Mouse (Mus musculus) heart, adult 8-10 months (tissue): ENCODE data around the gene Tnnt3. TPM values are rescaled to one million over a fixed set of nuclear protein-coding genes. Genes with fewer than 3 reads are reported as not detected.
A peak's percentile ranks its signal among the peaks of the same experiment; 100 is the strongest.

Source experiments
- DNase-seq: peaks from one replicate; pipeline ENCODE4 v3.0.0; 2022; ENCODE audit warnings: low spot score
- total RNA-seq, 4 experiments: library from RNA; stranded (reverse); gene quantifications; 2 replicates each; pipeline ENCODE4 v1.2.4; 2022

Gene Tnnt3
- total RNA-seq, 4 experiments from 2014 or later = 7.6 to 13.6 (median 9.6) TPM

- DNase-seq = no peak
These were observed 40.1 kb downstream of the Tnnt3 start for GRCm38 (mm10) chr7:142538766-142539165.

DNA sequence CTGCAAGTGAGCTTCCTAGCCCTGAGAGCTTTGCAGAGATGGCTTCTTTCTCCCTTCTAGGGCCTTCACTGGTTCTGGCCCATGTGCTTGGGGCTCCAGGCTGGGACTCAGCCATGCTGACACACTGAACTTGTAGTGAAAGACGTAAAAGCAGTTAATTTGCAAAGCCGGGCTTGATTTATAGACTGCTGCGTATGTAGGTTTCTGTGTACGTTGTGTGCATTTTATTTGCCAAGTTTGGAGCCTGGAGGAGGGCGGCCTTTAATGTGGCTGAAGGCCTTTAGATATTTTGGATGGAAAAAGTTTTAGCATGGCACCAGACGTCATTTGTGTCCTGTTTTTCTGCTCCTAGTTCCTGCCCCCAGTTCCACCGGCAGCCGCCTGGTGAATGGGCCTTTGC, 41.2 kb downstream of the Tnnt3 start:
- DNase-seq = no peak

GRCm38 (mm10) chr7:142542771-142543303, 44.2 kb downstream of the Tnnt3 start:
- no peak for DNase-seq

- no peak for DNase-seq
These were observed 47.3 kb downstream of the Tnnt3 start for GRCm38 (mm10) chr7:142545967-142546366.

DNA sequence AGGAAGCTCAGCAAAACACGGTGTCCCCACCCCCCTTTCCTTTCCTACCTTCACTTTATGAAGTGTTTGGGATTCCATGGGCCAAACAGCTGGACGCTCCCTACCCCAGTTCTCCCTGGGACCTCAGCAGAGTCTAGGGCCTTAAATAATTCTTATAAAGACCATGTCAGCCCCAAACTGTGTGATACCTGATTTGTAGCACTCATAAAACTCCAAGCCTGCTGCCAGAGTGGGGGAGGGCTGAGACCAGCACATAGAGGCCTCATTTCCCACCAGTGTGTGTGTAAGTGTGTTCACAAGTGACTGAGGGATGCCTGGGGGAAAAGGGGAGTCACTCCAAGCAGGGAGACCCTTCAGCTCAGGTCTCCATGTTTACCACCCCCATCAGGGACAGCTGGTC, 49.2 kb downstream of the Tnnt3 start:
- no peak for DNase-seq

DNA sequence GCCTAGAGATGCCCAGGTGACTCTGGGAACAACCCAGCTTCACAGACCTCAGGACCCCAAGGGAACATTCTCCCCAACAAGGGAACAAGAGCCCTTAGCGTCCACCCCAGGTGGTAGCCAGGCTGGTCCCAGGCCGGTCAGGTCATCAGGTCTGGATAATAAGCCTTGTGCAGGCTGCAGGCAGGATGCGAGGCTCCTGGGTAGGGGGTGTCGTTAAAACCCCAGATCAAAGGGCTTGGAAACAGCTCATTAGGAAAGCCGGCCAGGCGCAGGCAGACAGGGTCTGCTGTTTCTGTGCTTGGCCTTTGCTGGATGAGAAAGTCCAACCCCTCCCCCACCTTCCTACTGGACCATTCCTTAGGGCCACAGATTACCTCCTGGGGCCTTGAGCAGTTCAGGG, 50.1 kb downstream of the Tnnt3 start:
- no peak for DNase-seq

DNA sequence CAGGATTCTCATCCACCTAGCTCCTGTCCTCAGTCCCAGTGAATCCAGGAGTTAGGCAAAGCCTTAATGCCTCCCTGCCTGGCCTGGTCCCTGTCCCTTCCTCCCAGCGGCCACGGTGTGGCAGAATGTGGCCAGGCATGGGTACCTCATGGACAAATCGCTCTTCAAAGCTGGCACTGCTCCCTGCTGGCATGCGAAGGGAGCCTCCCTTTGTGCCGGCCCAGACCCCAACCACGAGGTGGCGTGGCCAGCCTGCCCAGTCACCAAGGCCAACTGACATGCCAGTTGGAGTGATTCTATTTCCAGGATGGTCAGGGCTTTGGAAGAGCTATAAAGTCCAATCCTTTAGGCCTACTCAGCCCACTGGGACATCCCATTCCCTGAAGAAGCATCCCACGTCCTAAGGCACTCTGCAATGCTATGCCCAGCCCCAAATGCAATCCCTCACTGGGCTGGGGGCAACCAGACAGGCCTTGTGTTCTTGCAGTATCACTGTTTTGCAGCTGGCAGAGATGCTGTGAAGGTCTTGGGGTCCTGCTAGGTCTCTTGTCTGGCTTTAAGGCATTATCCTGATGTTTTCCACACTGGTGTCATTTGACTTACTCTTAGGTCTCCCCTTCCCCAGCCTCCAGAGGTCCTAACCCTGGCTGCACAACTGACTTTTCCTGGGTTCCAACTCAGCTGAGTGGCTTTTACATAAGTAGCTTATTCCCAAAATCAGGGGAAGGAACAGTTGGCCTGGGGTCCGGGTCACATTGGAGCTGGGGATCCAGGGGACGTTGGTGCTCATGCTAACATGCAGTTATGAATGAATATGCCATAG, 51.5 kb downstream of the Tnnt3 start:
- DNase-seq = peak; percentile 43

DNA sequence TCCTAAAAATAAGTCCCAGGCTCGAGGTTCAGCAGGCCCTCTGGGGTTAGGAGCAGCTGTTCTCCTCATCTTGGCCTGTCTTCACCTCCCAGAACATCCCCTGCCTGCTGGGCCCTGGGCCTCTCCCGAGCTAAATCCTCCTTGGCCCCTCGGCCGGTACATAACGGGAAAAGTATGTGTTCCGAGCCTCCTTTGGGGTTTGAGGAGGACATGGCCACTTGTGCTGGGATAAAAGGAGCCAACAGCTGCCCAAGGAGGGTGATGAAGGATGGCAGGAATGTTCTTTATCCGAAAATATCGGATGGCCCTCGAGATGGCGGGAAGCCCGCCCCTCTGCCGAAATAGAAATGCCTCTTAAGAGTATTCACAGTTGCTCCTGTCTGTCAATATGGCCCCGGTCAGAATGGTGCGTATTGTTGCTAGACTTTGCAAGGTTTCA, 52.3 kb downstream of the Tnnt3 start:
- DNase-seq = peak; percentile 28

DNA sequence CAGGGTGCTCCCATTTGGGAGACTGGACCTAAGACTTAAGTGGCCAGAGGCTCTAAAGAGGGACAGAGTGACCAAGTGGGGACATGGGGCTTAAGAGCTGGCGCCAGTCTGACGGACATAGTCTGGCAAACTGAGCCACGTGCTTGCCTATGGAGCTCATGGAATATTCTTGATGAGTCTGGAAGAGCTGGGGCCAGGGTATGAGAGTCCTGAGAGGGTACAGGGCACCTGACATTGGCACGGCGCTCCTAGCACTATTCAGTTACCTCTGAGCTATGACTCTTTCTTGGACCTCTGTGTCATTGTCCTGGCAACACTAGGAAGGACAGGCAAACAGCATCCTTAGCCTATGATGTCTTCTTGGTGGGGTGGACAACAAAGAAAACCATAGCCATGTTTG, 53.1 kb downstream of the Tnnt3 start:
- DNase-seq = no peak

DNA sequence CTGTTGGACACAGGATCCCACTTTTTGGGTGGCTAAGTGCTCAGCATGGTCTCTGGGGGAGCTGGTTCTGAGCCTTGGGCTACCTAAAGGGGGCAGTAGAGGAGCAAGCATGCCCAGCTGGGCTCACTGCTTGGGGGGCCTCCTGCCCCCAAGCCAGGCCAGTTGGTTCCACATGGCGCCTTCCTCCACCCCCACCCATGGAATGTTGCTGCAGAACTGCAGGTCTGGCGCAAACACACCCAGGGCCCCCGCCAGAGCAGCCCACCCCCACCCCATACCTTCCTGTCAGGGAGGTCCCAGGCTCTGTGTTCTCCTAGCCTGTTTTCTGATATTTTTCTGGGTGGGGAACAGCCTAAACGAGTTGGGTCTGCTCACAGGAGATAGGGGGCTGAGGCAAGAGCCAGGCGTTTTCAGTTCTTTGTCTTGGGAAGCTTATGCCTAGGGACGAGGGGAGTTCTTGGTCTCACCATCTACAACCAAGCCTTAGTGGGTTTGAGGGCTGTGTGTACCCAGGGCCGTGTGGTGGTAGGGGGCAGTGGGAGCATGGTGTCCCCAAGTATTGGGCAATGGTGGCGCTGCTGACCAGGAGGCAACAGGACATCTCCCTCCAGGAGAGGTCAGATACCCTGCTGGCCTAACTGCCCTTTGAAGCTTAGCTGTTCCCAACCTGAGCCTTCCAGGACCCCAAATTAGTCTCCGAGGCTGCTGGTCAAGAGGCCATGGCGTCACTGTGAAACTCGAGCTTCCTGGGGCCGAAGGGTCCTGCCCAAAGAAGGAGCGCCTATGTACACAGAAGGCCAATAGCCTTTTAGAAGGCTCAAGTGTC, 54.2 kb downstream of the Tnnt3 start:
- no peak for DNase-seq

- DNase-seq = no peak
These were observed 55.0 kb downstream of the Tnnt3 start for GRCm38 (mm10) chr7:142553417-142554335.

GRCm38 (mm10) chr7:142554625-142555024, 56.0 kb downstream of the Tnnt3 start:
- DNase-seq = no peak

GRCm38 (mm10) chr7:142555366-142556088, 56.9 kb downstream of the Tnnt3 start:
- DNase-seq = no peak

GRCm38 (mm10) chr7:142556089-142556476, 57.4 kb downstream of the Tnnt3 start:
- DNase-seq = no peak

GRCm38 (mm10) chr7:142557696-142558095, 59.1 kb downstream of the Tnnt3 start:
- DNase-seq = no peak

GRCm38 (mm10) chr7:142558511-142559146, 60.0 kb downstream of the Tnnt3 start:
- no peak for DNase-seq

- DNase-seq = no peak
These were observed 61.1 kb downstream of the Tnnt3 start for GRCm38 (mm10) chr7:142559651-142560175.

DNA sequence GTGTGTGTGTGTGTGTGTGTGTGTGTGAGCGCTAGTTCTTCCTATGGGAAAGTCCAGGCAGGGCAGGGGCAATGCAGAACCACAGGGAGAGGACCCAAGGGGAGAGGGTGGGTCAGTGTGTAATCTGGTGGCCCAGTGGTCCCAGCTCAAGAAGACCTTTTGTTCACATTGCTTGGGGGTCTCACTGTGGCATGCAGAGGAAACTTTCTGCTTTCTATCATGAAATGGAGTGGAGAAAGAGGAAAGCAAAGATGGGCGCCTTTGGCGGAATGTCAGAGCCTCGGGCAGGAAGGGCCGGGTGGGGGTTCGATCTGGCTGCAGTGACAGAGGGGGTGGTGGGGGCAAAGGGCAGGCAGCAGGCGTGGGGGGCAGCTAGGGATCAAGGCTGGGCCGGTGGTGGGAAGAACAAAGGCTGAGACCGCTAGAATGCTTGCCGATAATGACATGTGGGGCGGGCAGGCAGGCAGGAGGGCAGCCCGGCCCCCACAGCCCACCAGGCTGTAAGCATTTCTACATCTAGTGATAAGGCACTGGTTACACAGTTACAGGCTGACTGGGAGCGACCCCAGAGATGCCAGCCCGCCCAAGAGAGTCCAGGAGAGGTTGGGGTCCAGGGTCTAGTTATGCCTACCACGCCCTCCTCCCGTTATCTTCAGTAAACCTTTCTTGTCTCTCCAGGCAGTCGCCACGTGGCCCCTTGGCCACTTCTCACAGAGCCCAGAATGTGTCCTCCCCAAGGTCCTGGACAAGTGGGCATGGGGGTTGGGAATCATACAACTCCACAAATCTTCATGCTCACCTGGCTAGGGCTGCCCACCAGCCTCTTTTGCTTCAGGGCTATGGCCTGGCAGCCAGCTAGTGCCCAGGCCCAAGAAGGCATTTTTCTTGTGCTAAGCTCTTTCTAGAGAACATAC, 62.6 kb downstream of the Tnnt3 start:
- DNase-seq = no peak

GRCm38 (mm10) chr7:142561856-142562404, 63.3 kb downstream of the Tnnt3 start:
- no peak for DNase-seq
